Mouse (Mus musculus): ENCODE measurements around the gene AC109138.7.

- TF ChIP-seq POLR2A (IDR thresholded peaks at IDR 0.05; ENCODE audit: extremely low read depth, insufficient read depth, low read length) (no peak), CTCF (IDR thresholded peaks at IDR 0.05; ENCODE audit: low read depth, low read length) (no peak)
Observed at GRCm38 (mm10) chr19:4232651-4233050, 18.5 kb downstream of the AC109138.7 start.
